Mouse (Mus musculus) small intestine, adult 2 months (tissue): ENCODE results near the gene Otub1. TPM values are rescaled to one million over a fixed set of nuclear protein-coding genes. Genes with fewer than 3 reads are reported as not detected.

Experiments used
- H3K27ac ChIP-seq: fragments of 200-500 bp; 2 replicates; pipeline ENCODE4 v1.5.1; 2012; ENCODE audit warnings: low read depth, low read length, control low read depth, inconsistent platforms; ENCODE audit not compliant: insufficient read depth
- H3K27me3 ChIP-seq: fragments of 200-500 bp; 2 replicates; pipeline ENCODE4 v1.6.1; 2012; ENCODE audit warnings: mild to moderate bottlenecking, moderate library complexity, low read length, inconsistent platforms; ENCODE audit not compliant: control insufficient read depth, insufficient read depth
- H3K36me3 ChIP-seq: fragments of 200-500 bp; 2 replicates; pipeline ENCODE4 v1.6.1; 2012; ENCODE audit warnings: mild to moderate bottlenecking, low read length, control low read depth, inconsistent platforms; ENCODE audit not compliant: control insufficient read depth, insufficient read depth
- H3K4me1 ChIP-seq: fragments of 200-500 bp; 2 replicates; pipeline ENCODE4 v1.6.1; 2012; ENCODE audit warnings: low read length, inconsistent platforms, mixed read lengths; ENCODE audit not compliant: control insufficient read depth, insufficient read depth, insufficient read length
- H3K4me3 ChIP-seq: fragments of 200-500 bp; 2 replicates; pipeline ENCODE4 v1.5.1; 2012; ENCODE audit warnings: low read depth, mild to moderate bottlenecking, control low read depth, inconsistent platforms, low read length, moderate library complexity
- CTCF ChIP-seq: fragments of 200-500 bp; IDR thresholded peaks from 2 replicates; pipeline ENCODE4 v1.5.1; 2012; ENCODE audit warnings: low read depth, mild to moderate bottlenecking, control low read depth, inconsistent platforms, low read length, moderate library complexity, mixed read lengths; ENCODE audit not compliant: insufficient replicate concordance, insufficient read length; ENCODE audit errors: extremely low read depth
- POLR2A ChIP-seq: fragments of 200-500 bp; IDR thresholded peaks from 2 replicates; pipeline ENCODE4 v1.6.1; 2012; ENCODE audit warnings: low read depth, mild to moderate bottlenecking, control low read depth, inconsistent platforms, low read length, moderate library complexity
- WGBS: fragments of 180-500 bp; shearing (Covaris S2); methylation state at CpG from one replicate; pipeline ENCODE4 v1.1.7; 2018; 5-methylcytosine and 5-hydroxymethylcytosine counted together
- polyA plus RNA-seq: library from polyadenylated mRNA; depleted of rRNA; stranded (reverse); fragments of >200 nt; gene quantifications from 2 replicates; pipeline ENCODE4 v1.2.3, GENCODE M21; 2012

Otub1 gene
- polyA plus RNA-seq, 1 experiment = 113 TPM

GRCm38 (mm10) chr19:7171447-7171846 is 34.7 kb downstream of the Otub1 start:
- Histone ChIP-seq H3K36me3 (no peaks in the 10 kb centered on the region), H3K27ac (no peak overlapping the region), H3K27me3 (peaks cover 6% of the 10 kb centered on the region; the same call in 1 of the 2 replicates), H3K4me1 (peaks cover 6% of the 10 kb centered on the region; the same call in 1 of the 2 replicates), H3K4me3 (no peak overlapping the region)
- TF ChIP-seq POLR2A = no peak
- TF ChIP-seq CTCF = no peak
- WGBS = 39% methylated on average over 8 of the region's 8 CpGs

DNA sequence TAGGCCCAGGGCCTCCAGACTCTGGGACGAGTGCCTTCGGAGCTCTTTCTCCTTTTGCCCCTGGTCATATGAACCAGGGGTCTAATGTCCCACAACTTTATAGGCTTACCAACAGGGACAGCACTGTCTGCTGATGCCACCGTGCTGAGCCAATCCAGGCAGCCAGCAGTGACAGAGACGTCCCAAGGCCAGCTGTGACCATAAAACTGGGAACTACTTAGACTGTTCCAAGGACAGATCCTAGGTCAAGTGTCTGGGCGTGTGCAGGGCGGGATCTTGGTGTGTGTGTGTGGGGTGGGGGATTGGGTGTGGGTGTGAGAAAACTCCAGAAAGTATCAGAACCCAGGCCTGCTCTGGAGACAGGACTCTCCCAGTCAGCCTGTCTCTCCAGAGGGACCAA is 35.2 kb downstream of the Otub1 start:
- TF ChIP-seq POLR2A = no peak
- TF ChIP-seq CTCF = no peak
- H3K4me1 ChIP-seq = peaks cover 6% of the 10 kb centered on the region; the same call in 1 of the 2 replicates
- H3K27ac ChIP-seq = no peak overlapping the region
- WGBS = 58% methylated on average over 6 of the region's 6 CpGs
- H3K36me3 ChIP-seq = no peaks in the 10 kb centered on the region
- peaks cover 11% of the 10 kb centered on the region for H3K27me3 ChIP-seq
- H3K4me3 ChIP-seq = no peak overlapping the region

- WGBS = 76% methylated on average over 2 of the region's 2 CpGs
- Histone ChIP-seq H3K36me3 (no peaks in the 10 kb centered on the region), H3K27me3 (peaks cover 25% of the 10 kb centered on the region), H3K4me1 (peaks cover 11% of the 10 kb centered on the region), H3K27ac (no peak overlapping the region), H3K4me3 (no peak overlapping the region)
- TF ChIP-seq POLR2A (no peak), CTCF (no peak)
Measured at GRCm38 (mm10) chr19:7168423-7168822, 37.7 kb downstream of the Otub1 start.

- 34% methylated on average over 6 of the region's 6 CpGs for WGBS
- TF ChIP-seq POLR2A = no peak
- no peak for TF ChIP-seq CTCF
- peaks cover 11% of the 10 kb centered on the region for H3K4me1 ChIP-seq
- H3K4me3 ChIP-seq = no peak overlapping the region
- H3K27me3 ChIP-seq = peaks cover 25% of the 10 kb centered on the region
- H3K36me3 ChIP-seq = no peaks in the 10 kb centered on the region
- H3K27ac ChIP-seq = no peak overlapping the region
Measured at GRCm38 (mm10) chr19:7166767-7167166, 39.3 kb downstream of the Otub1 start.

- TF ChIP-seq POLR2A (no peak), CTCF (no peak)
- H3K27me3 ChIP-seq = peaks cover 25% of the 10 kb centered on the region
- H3K36me3 ChIP-seq = no peaks in the 10 kb centered on the region
- H3K4me1 ChIP-seq = peaks cover 8% of the 10 kb centered on the region
- no peak overlapping the region for H3K27ac ChIP-seq
- 9% methylated on average over 15 of the region's 15 CpGs for WGBS
- H3K4me3 ChIP-seq = 0 out of 2 replicates have a peak overlapping the region, but pooled peaks have one; percentile 46
Measured at GRCm38 (mm10) chr19:7166200-7166711, 39.9 kb downstream of the Otub1 start.

GRCm38 (mm10) chr19:7165509-7166199 is 40.5 kb downstream of the Otub1 start:
- H3K4me3 ChIP-seq = peak overlapping the region; percentile 46
- WGBS = 3% methylated on average over 93 of the region's 105 CpGs
- H3K36me3 ChIP-seq = no peaks in the 10 kb centered on the region
- H3K27ac ChIP-seq = no peak overlapping the region
- TF ChIP-seq CTCF (no peak), POLR2A (no peak)
- H3K27me3 ChIP-seq = peaks cover 25% of the 10 kb centered on the region
- peaks cover 5% of the 10 kb centered on the region for H3K4me1 ChIP-seq

DNA sequence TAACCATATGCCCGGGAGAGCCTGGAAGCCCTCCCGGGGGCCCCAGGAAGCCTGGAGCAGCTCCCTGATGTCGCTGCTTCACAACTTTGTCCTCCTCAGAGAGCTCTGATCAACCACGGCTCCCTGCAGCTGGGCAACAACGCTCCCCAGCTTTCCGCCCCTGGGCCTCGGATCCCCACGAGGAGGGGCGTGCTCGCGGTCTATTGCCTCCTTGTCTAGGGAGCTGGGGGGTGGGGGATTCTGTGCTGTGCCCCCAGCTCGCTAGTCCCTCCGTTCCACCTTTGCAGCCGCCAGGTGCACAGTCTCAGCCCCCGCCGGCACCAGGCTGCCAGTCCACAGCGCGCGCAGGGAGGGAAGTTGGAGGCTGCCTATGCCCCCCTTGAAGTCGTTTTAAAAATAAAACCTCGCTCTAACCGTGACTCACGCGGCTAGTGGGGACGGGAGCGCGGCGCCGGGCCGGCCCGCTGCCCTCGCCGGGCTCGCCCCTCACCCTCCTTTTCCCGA is 41.2 kb downstream of the Otub1 start:
- Histone ChIP-seq H3K4me1 (peaks cover 5% of the 10 kb centered on the region), H3K36me3 (no peaks in the 10 kb centered on the region), H3K4me3 (peak overlapping the region; percentile 46), H3K27me3 (peaks cover 25% of the 10 kb centered on the region), H3K27ac (no peak overlapping the region)
- 7% methylated on average over 35 of the region's 35 CpGs for WGBS
- TF ChIP-seq POLR2A (no peak), CTCF (no peak)
